In the genomic region with DNA sequence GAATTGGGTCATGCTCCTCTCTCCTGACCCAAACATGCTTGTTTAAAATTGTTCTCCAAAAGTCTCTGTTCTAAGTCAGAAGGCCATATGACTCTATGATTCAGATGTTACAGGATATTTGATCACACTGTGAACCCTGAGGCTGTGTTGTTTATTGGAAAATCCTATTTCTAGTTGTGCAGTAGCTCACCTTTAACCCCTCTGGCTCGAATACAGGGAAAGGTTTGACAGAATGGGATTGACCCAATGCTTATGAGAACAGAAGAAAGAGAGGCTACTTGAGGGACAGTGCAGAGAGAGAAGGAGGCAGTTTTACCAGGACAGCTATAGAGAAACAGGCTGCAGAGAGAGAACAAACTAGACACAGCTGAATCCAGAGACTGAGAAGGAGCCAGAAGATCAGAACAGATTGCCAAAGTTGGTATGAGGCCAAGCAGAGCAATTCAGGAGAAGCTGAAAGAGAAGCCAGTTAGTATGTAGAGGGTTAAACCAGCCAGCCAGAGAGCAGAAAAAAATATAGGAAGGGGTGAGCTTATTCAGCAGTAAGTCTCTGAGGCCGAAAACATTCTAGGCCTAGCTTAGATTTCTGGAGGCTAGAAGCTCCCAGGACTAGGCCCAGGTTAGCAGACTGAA, we compare ENCODE assay signal across 10 mouse cellular contexts. TPM values are rescaled to one million over a fixed set of nuclear protein-coding genes. Genes with fewer than 3 reads are reported as not detected.
DNase-seq lines count a peak whose midpoint lies in the region; ATAC-seq lines count a peak whose summit lies in the region.
"Had no signal": no experiment of that assay in that cellular context is flagged by ENCODE, and none has a peak within 500 bp of the region (broad histone marks: within the 10 kb centered on the region; RNA-seq: fewer than 3 reads in every experiment).

No protein-coding gene starts in this region.

- intact Hi-C loops in left cerebral cortex, postnatal 4 days (cut with DNase I) = no loop called here

- DNase-seq in frontal cortex, postnatal 14 days (ENCODE audit: low spot score in 2 of 2) = no peak
- DNase-seq in left cerebral cortex, postnatal 4 days = peak; percentile 6
- DNase-seq in left cerebral cortex, adult 9 months (ENCODE audit: low spot score in 2 of 2) = no peak
- DNase-seq in lung, postnatal 14 days = peak; percentile 52
- DNase-seq: retina, postnatal 1 day had no signal

- peak overlapping the region; percentile 37; the same call in 1 of the 2 replicates for H3K27ac ChIP-seq in brown adipose tissue, adult 24 weeks (replicated peaks; ENCODE audit: low read depth, low read length)
- H3K27ac ChIP-seq: embryonic facial prominence, embryonic 15.5 days had no signal

- H3K4me1 ChIP-seq in brown adipose tissue, adult 24 weeks (ENCODE audit: control insufficient read depth, insufficient read depth, insufficient read length, low read length) = peaks cover 7% of the 10 kb centered on the region
- H3K4me1 ChIP-seq: embryonic facial prominence, embryonic 15.5 days had no signal

- H3K4me3 ChIP-seq in brown adipose tissue, adult 24 weeks (ENCODE audit: insufficient read depth, low read depth, low read length) = no peak overlapping the region
- H3K4me3 ChIP-seq: embryonic facial prominence, embryonic 15.5 days; megakaryocyte, embryonic 14.5 days had no signal

- peak; percentile 43 for ATAC-seq in frontal cortex, adult (ENCODE audit: low TSS enrichment)
- ATAC-seq in erythroid progenitor cell, adult 5-6 weeks (replicated peaks; ENCODE audit: low FRiP score, poor library complexity, severe bottlenecking) = no peak

RNA-seq across cellular contexts. Expression of a gene that starts 27.1 kb away (rescaled TPM):
- 10 to 100 TPM; 24.7 to 25.7 TPM for total RNA-seq in left cerebral cortex, postnatal 4 days (2021)
- polyA plus RNA-seq in brown adipose tissue, adult 24 weeks (2012; ENCODE audit: insufficient read depth, insufficient read length, missing spikeins) = 48.0 and 56.2 TPM in 2 replicates
- total RNA-seq in erythroid progenitor cell, adult 5-6 weeks (2015; ENCODE audit: low replicate concordance) = 9.2 and 10.1 TPM in 2 replicates
- 6.3 and 15.7 TPM in 2 replicates for total RNA-seq in erythroid progenitor cell, adult 5-6 weeks (2017; ENCODE audit: low replicate concordance)

Comparison
In these comparisons a context has a peak if more than half of its experiments do, and no peak if none do; other contexts are left out.
1. DNase-seq: peak in left cerebral cortex, postnatal 4 days (single experiment) and lung, postnatal 14 days (single experiment); none in frontal cortex, postnatal 14 days (0 of 2) and left cerebral cortex, adult 9 months (0 of 2).